Mouse (Mus musculus): ENCODE results near the gene Zfand3.

DNA sequence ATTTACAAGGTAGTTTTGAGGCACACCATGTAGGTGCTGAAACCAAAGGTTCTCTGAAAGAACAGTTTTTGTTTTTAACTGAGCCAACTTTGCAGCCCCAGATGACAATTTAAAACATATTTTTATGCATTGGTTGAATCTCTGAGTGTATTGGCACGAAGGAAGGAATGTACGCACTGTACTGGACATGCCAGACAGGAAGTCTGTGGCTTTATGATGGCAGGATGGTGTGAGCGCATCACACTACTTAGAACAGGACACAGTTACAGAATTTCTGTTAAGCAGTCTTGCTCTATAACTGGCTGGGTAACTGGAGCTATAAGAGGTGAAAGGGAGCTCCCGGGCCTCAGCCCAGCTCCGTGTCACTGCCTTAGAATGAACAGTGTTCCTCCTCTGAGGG is 92.6 kb downstream of the Zfand3 start:
- TF ChIP-seq POLR2A (IDR thresholded peaks at IDR 0.05; ENCODE audit: control insufficient read depth, low read depth, low read length) (no peak), CTCF (IDR thresholded peaks at IDR 0.05; ENCODE audit: control insufficient read depth, insufficient read depth, insufficient replicate concordance, low read depth, low read length) (no peak)
